Mouse (Mus musculus) midbrain, embryonic 14.5 days (tissue): ENCODE results near the gene Rxra. TPM values are rescaled to one million over a fixed set of nuclear protein-coding genes. Genes with fewer than 3 reads are reported as not detected.

Experiments
- ATAC-seq: fragments of 200-750 bp; cut with Nextera tagmentation; 2 replicates; pipeline ENCODE4 v1.8.0; 2017; ENCODE audit warnings: moderate number of reproducible peaks, moderate library complexity; ENCODE audit not compliant: low FRiP score, low TSS enrichment
- DNase-seq: peaks from one replicate; pipeline ENCODE4 v3.0.0-alpha.2; 2015
- H3K27ac ChIP-seq: fragments of 300-500 bp; sonication (generic); replicated peaks from 2 replicates; pipeline ENCODE4 v1.5.1; 2014; ENCODE audit warnings: mild to moderate bottlenecking, low read depth, low read length, moderate library complexity
- H3K27me3 ChIP-seq: fragments of 300-500 bp; sonication (generic); 2 replicates; pipeline ENCODE4 v1.6.1; 2014; ENCODE audit warnings: low read length, control low read depth, mixed read lengths; ENCODE audit not compliant: control insufficient read depth, insufficient read depth
- H3K36me3 ChIP-seq: fragments of 300-500 bp; sonication (generic); 2 replicates; pipeline ENCODE4 v1.6.1; 2014; ENCODE audit warnings: low read length, control low read depth; ENCODE audit not compliant: control insufficient read depth, insufficient read depth
- H3K4me1 ChIP-seq: fragments of 300-500 bp; sonication (generic); 2 replicates; pipeline ENCODE4 v1.6.1; 2014; ENCODE audit warnings: mild to moderate bottlenecking, antibody characterized with exemption, low read length, control low read depth; ENCODE audit not compliant: control insufficient read depth, insufficient read depth
- H3K4me2 ChIP-seq: fragments of 300-500 bp; sonication (generic); 2 replicates; pipeline ENCODE4 v1.6.1; 2014; ENCODE audit warnings: mild to moderate bottlenecking, low read length, moderate library complexity
- H3K4me3 ChIP-seq: fragments of 300-500 bp; sonication (generic); replicated peaks from 2 replicates; pipeline ENCODE4 v1.5.1; 2014; ENCODE audit warnings: low read depth, low read length
- H3K9ac ChIP-seq: fragments of 300-500 bp; sonication (generic); replicated peaks from 2 replicates; pipeline ENCODE4 v1.6.1; 2014; ENCODE audit warnings: mild to moderate bottlenecking, low read length, moderate library complexity
- H3K9me3 ChIP-seq: fragments of 300-500 bp; sonication (generic); 2 replicates; pipeline ENCODE4 v1.6.1; 2016; ENCODE audit warnings: low read length, control low read depth, mixed read lengths; ENCODE audit not compliant: control insufficient read depth
- WGBS: fragments of 180-500 bp; shearing (Covaris S2); extraction: QIAGEN DNeasy Blood & Tissue Kit; methylation state at CpG from one replicate; pipeline ENCODE4 v1.1.7; 2014; 5-methylcytosine and 5-hydroxymethylcytosine counted together
- polyA plus RNA-seq: library from polyadenylated mRNA; unstranded; fragments of >200 nt; fragmentation: Nextera tagmentation; extraction: Ambion mirVana; gene quantifications from 2 replicates; pipeline ENCODE4 v1.2.1, GENCODE M21; 2014

Rxra gene
- polyA plus RNA-seq, 1 experiment from 2014 or later = 2.5 TPM

GRCm38 (mm10) chr2:27775006-27775405 is 98.8 kb downstream of the Rxra start:
- no peaks in the 10 kb centered on the region for H3K36me3 ChIP-seq
- 86% methylated on average over 10 of the region's 10 CpGs for WGBS
- no peak for ATAC-seq
- H3K27ac ChIP-seq = no peak overlapping the region
- H3K9ac ChIP-seq = no peak overlapping the region
- no peak overlapping the region for H3K4me3 ChIP-seq
- H3K9me3 ChIP-seq = no peaks in the 10 kb centered on the region
- no peaks in the 10 kb centered on the region for H3K27me3 ChIP-seq
- no peak overlapping the region for H3K4me2 ChIP-seq
- DNase-seq = no peak
- H3K4me1 ChIP-seq = no peaks in the 10 kb centered on the region

GRCm38 (mm10) chr2:27775625-27776024 is 99.4 kb downstream of the Rxra start:
- Histone ChIP-seq H3K9me3 (no peaks in the 10 kb centered on the region), H3K9ac (no peak overlapping the region), H3K4me1 (no peaks in the 10 kb centered on the region), H3K27ac (no peak overlapping the region), H3K4me2 (no peak overlapping the region), H3K36me3 (no peaks in the 10 kb centered on the region), H3K27me3 (no peaks in the 10 kb centered on the region), H3K4me3 (no peak overlapping the region)
- no peak for ATAC-seq
- no peak for DNase-seq
- WGBS = 55% methylated on average over 5 of the region's 5 CpGs

GRCm38 (mm10) chr2:27777756-27778155 is 101.5 kb downstream of the Rxra start:
- 78% methylated on average over 2 of the region's 2 CpGs for WGBS
- Histone ChIP-seq H3K9me3 (no peaks in the 10 kb centered on the region), H3K4me3 (no peak overlapping the region), H3K4me1 (no peaks in the 10 kb centered on the region), H3K9ac (no peak overlapping the region), H3K27me3 (no peaks in the 10 kb centered on the region), H3K4me2 (no peak overlapping the region), H3K27ac (no peak overlapping the region), H3K36me3 (no peaks in the 10 kb centered on the region)
- DNase-seq (no peak), ATAC-seq (no peak)

- no peak overlapping the region for H3K9ac ChIP-seq
- DNase-seq = no peak
These were observed 102.0 kb downstream of the Rxra start for GRCm38 (mm10) chr2:27778289-27778688.

GRCm38 (mm10) chr2:27779291-27779866 is 103.1 kb downstream of the Rxra start:
- ATAC-seq = no peak
- no peaks in the 10 kb centered on the region for H3K27me3 ChIP-seq
- H3K27ac ChIP-seq = no peak overlapping the region
- DNase-seq = no peak
- no peaks in the 10 kb centered on the region for H3K36me3 ChIP-seq
- H3K4me2 ChIP-seq = no peak overlapping the region
- no peak overlapping the region for H3K9ac ChIP-seq
- 89% methylated on average over 9 of the region's 9 CpGs for WGBS
- no peaks in the 10 kb centered on the region for H3K4me1 ChIP-seq
- no peaks in the 10 kb centered on the region for H3K9me3 ChIP-seq
- H3K4me3 ChIP-seq = no peak overlapping the region

More at GRCm38 (mm10) chr2:27778289-27778688, 102.0 kb downstream of the Rxra start:
- Histone ChIP-seq H3K36me3 (no peaks in the 10 kb centered on the region), H3K4me2 (no peak overlapping the region), H3K9me3 (no peaks in the 10 kb centered on the region), H3K4me1 (no peaks in the 10 kb centered on the region), H3K27ac (no peak overlapping the region), H3K4me3 (no peak overlapping the region), H3K27me3 (no peaks in the 10 kb centered on the region)
- WGBS = 83% methylated on average over 6 of the region's 6 CpGs
- no peak for ATAC-seq

GRCm38 (mm10) chr2:27780162-27780561 is 103.9 kb downstream of the Rxra start:
- WGBS = 94% methylated on average over 7 of the region's 7 CpGs
- no peak for DNase-seq
- H3K4me2 ChIP-seq = no peak overlapping the region

GRCm38 (mm10) chr2:27785363-27785762 is 109.1 kb downstream of the Rxra start:
- Histone ChIP-seq H3K4me2 (no peak overlapping the region), H3K4me3 (no peak overlapping the region), H3K27ac (no peak overlapping the region), H3K36me3 (no peaks in the 10 kb centered on the region), H3K9me3 (no peaks in the 10 kb centered on the region), H3K27me3 (no peaks in the 10 kb centered on the region), H3K4me1 (no peaks in the 10 kb centered on the region), H3K9ac (no peak overlapping the region)
- no peak for ATAC-seq
- 92% methylated on average over 8 of the region's 8 CpGs for WGBS
- no peak for DNase-seq

More at GRCm38 (mm10) chr2:27780162-27780561, 103.9 kb downstream of the Rxra start:
- Histone ChIP-seq H3K4me3 (no peak overlapping the region), H3K9me3 (no peaks in the 10 kb centered on the region), H3K9ac (no peak overlapping the region), H3K4me1 (no peaks in the 10 kb centered on the region), H3K27me3 (no peaks in the 10 kb centered on the region), H3K36me3 (no peaks in the 10 kb centered on the region), H3K27ac (no peak overlapping the region)
- ATAC-seq = no peak

GRCm38 (mm10) chr2:27785973-27786417 is 109.8 kb downstream of the Rxra start:
- Histone ChIP-seq H3K4me2 (no peak overlapping the region), H3K4me1 (no peaks in the 10 kb centered on the region), H3K9me3 (no peaks in the 10 kb centered on the region), H3K4me3 (no peak overlapping the region), H3K27me3 (no peaks in the 10 kb centered on the region), H3K9ac (no peak overlapping the region), H3K36me3 (no peaks in the 10 kb centered on the region), H3K27ac (no peak overlapping the region)
- WGBS = 91% methylated on average over 6 of the region's 6 CpGs
- no peak for DNase-seq
- no peak for ATAC-seq

- no peaks in the 10 kb centered on the region for H3K9me3 ChIP-seq
- H3K4me2 ChIP-seq = no peak overlapping the region
- H3K27ac ChIP-seq = no peak overlapping the region
- H3K9ac ChIP-seq = no peak overlapping the region
- WGBS = 84% methylated on average over 4 of the region's 4 CpGs
- H3K36me3 ChIP-seq = no peaks in the 10 kb centered on the region
- no peak overlapping the region for H3K4me3 ChIP-seq
- ATAC-seq (no peak), DNase-seq (no peak)
- H3K4me1 ChIP-seq = no peaks in the 10 kb centered on the region
- no peaks in the 10 kb centered on the region for H3K27me3 ChIP-seq
These were observed 115.3 kb downstream of the Rxra start for GRCm38 (mm10) chr2:27791571-27791970.
